Mouse (Mus musculus) monocyte, adult 2 months (primary cell): ENCODE data around the gene Mamld1.

Source experiments
- DNase-seq, 2 experiments: peaks; one replicate each; pipeline ENCODE4 v3.0.0; 2022; ENCODE audit warnings: low spot score in 2 of 2, low read depth in 1 of 2

The Mamld1 gene

GRCm38 (mm10) chrX:71131464-71131863, 81.4 kb downstream of the Mamld1 start:
- DNase-seq = no peak

DNA sequence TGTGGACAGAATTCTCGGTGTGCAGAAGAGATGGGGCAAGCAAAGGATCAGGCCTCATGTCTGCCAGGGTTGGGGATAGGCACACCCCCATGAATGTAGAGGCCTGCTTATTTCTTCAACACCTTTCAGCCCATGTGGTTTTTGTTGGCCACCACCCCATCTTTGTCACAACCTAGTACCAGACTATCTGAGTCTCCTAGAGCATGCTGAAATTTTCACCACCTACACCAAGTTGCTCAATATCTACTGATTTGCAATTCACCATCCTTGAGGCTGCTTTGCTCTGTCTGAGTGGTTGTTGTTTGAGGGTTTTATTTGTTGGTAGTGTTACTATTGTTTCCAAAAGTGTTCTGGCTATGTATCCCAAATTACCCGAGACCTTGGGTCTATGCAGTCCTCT, 91.3 kb downstream of the Mamld1 start:
- DNase-seq = no peak

- no peak for DNase-seq
Measured at GRCm38 (mm10) chrX:71149441-71150050, 99.5 kb downstream of the Mamld1 start.

- no peak for DNase-seq
Measured at GRCm38 (mm10) chrX:71150551-71151001, 100.5 kb downstream of the Mamld1 start.

GRCm38 (mm10) chrX:71181526-71181925, 131.5 kb downstream of the Mamld1 start:
- no peak for DNase-seq

GRCm38 (mm10) chrX:71183671-71184070, 133.6 kb downstream of the Mamld1 start:
- no peak for DNase-seq

GRCm38 (mm10) chrX:71186396-71186795, 136.3 kb downstream of the Mamld1 start:
- DNase-seq = no peak

GRCm38 (mm10) chrX:71204776-71205175, 154.7 kb downstream of the Mamld1 start:
- no peak for DNase-seq
